Mouse (Mus musculus): Measurements from ENCODE around the gene Scn4b.

Scn4b gene

DNA sequence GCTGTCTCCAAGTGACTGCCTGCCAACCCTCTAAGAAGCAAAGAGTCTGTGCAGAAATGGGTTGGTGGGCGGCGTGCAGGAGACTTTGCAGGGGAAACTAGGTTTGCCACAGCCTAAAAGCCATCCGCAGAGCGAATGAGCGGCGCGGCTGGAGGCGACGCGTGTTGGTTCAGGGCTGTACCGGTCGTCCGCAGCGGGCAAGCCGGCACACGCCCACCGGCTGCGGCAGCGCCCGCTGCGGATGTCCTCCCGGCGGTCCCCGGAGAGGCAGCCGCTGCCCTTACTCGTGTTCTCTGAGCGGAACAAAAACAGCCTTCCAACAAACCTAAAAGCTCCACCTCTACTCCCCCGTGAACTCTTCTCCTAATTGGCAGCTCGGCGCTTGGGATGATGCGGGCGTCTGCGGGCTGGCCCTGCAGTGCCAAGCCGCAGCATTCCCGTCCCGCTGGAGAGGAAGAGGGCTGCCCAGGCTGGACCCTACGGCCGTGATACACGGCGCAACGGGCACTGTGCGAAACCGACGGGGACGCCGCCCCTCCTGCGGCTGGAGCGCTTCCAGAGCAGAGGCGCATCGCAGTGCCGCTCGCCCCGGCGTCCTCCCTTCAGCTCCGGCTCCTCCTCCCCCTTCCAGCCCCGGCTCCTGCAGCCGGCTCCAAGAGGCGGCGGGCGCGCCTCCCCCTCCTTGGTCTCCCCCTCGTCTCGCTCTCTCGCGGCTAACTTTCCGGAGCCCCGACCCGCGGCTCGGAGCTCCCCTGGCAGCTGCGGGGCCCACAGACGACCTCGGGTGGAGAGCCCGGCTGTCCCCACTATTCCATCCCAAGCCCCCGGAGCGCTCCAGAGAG, at the start of gene Scn4b:
Gene Scn4b (plus strand): TSS at position 205 of the 842 bp plus-strand sequence.
- in situ Hi-C loops (cut with MboI; ENCODE audit: low pct_unique_long_range_greater_than_20kb in 1 of 2, low sequenced_read_pairs in 2 of 2, unreplicated experiment in 1 of 2) = loop anchor here in 1 of 2 experiments (25.0 kb wide), 1 partner anchor 676 kb away; the partner anchor contains the start of gene Upk2

DNA sequence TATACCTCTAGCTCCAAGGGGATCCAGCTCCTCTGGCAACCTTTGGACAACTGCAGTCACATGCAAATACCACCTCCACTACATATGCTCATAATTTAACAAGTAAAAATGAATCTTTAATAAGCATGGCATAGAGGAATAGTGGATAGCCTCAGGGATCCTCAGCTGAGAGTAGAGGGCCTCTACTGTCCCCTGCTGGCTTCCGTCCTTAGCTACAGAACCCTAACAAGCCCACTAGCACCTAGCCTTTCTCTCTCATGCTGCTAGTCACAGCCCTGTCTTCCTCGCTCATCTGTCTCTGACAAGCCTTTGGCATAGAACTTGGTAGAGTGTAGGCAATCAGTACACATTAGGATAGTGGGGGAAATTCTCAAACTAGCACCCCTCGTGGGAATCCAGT, 47.4 kb upstream of the Scn4b start:
- in situ Hi-C loops (cut with MboI; ENCODE audit: low pct_unique_long_range_greater_than_20kb in 1 of 2, low sequenced_read_pairs in 2 of 2, unreplicated experiment in 1 of 2) = no loop called here

DNA sequence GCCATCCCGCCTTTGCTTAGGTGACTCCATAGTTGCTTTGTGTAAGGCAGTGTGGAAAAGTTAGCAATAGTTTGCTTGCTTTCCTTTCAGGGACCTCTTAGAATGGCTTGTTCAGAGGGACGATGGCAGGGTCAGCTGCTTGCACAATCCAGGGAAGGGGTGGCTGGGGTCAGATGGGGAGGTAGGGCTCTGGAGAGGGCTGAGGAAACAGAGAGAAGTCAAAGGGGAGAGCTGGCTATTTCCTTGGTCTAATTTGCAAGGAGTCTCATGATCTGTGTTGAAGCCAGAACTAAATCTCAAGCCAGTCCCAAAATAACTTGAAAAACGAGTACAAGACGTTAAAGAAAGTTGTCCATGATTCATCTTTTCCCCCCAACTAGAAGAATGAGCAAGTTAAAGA, 45.6 kb upstream of the Scn4b start:
- in situ Hi-C loops (cut with MboI; ENCODE audit: low pct_unique_long_range_greater_than_20kb in 1 of 2, low sequenced_read_pairs in 2 of 2, unreplicated experiment in 1 of 2) = no loop called here

GRCm38 (mm10) chr9:45095149-45095937, 42.9 kb upstream of the Scn4b start:
- in situ Hi-C loops (cut with MboI; ENCODE audit: low pct_unique_long_range_greater_than_20kb in 1 of 2, low sequenced_read_pairs in 2 of 2, unreplicated experiment in 1 of 2) = no loop called here

DNA sequence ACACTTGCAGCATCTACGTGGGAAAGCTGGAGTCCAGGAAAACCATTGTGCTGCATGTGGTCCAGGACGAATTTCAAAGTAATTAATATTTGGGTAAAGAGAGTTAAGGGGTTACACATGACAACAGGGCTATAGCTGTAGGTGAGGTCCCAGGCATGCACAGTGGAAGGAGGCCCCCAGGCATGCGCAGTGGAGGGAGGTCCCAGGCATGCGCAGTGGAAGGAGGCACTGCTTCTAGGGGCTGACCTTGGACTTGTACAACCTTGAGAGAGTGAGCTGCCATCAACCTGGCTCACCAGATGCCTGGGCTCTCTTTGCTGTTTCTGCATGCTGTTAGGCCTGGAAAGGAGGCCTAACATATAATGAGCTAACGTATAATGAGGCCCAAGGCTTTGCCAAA, 40.3 kb upstream of the Scn4b start:
- in situ Hi-C loops (cut with MboI; ENCODE audit: low pct_unique_long_range_greater_than_20kb in 1 of 2, low sequenced_read_pairs in 2 of 2, unreplicated experiment in 1 of 2) = no loop called here

GRCm38 (mm10) chr9:45098426-45098825, 39.8 kb upstream of the Scn4b start:
- in situ Hi-C loops (cut with MboI; ENCODE audit: low pct_unique_long_range_greater_than_20kb in 1 of 2, low sequenced_read_pairs in 2 of 2, unreplicated experiment in 1 of 2) = no loop called here

GRCm38 (mm10) chr9:45102528-45102927, 35.7 kb upstream of the Scn4b start:
- in situ Hi-C loops (cut with MboI; ENCODE audit: low pct_unique_long_range_greater_than_20kb in 1 of 2, low sequenced_read_pairs in 2 of 2, unreplicated experiment in 1 of 2) = no loop called here

DNA sequence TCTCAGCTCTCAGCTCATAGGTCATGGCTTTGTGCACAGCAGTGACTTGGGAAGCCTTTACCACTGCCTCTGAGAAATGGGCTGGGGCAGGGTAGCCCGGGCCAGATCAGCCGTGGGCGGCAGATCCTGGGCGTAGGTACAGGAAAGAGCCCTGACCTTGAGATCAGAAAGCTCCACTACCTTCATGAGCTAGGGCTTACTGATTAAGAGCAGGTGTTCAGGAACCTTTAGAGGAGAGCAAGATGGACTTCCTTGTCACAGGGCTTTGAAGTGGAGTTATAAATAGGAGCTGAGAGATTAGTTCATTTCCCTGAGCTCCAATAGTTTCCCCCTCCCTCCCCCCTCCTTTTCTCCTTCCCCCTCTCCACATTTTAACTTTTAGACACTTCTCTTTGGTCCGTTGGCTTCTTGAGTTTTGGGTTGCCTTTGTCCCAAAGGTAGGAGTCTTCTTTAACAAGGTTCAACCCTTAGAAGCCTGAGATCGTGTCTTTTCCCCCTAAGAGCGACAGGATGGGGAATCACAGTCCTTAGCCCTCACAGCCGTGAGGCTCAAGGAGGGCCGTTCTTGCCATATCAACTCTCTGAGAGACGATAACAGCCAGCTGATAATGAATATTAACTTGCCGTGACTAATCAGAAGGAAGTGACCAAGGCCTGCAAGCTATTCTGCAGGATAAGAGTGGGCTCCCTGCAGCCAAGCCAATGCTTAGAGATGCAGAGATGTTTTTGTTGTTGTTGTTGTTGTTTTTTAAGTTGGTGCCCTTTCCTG, 34.8 kb upstream of the Scn4b start:
- in situ Hi-C loops (cut with MboI; ENCODE audit: low pct_unique_long_range_greater_than_20kb in 1 of 2, low sequenced_read_pairs in 2 of 2, unreplicated experiment in 1 of 2) = no loop called here

DNA sequence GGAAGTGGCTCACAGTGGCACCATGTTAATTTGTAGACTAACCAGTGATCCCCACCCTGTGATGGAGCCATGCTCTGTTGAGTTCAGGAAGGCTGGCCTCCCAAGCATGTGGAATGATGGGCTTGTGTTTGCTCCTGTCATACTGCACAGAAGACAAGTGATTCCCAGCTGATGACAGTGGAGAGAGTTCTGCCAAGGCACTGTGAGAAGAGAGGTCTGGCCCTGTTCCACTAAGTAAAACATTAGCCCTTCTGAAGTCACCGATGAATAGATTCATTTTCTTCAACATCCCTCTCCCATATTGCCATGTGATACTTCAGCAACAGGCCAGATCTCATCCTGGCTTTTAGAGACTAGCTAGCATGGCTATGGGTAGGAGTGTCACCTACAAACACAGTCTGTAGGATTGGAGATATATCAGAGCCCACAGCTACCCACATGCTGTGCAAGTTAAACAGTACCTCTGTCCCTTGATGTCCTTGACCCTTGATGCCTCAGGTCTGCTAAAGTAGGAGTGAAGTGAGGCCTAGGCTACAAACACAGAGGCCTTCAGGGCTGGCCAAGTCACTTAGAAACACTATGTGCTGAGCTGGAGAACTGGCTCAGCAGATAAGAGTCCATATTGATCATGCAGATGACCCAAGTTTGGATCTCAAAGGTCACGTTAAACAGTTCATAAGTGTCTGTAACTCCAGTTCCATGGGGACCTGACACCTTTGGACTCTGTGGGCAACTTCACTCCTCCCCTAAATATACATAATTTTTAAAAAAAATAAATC, 32.4 kb upstream of the Scn4b start:
- in situ Hi-C loops (cut with MboI; ENCODE audit: low pct_unique_long_range_greater_than_20kb in 1 of 2, low sequenced_read_pairs in 2 of 2, unreplicated experiment in 1 of 2) = no loop called here

DNA sequence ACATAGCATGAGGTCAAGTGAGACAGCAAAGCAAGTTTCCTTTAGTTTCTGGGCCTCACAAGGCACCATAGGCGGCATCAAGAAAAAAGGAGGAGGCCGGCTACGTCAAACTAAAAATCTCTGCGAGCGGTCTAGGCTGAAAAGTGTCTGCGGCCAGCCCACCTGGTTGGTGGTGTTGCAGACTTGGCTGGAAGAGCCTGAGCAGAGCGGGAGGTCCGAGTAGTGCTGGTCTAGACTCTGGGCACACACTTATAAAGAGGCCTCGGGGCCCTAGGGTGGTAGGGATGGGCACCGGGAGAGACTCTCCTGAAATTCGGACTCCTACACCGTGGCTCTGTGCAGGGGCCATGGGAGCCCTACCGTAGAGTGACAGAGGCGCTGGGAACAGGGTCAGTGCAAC, 22.5 kb upstream of the Scn4b start:
- in situ Hi-C loops (cut with MboI; ENCODE audit: low pct_unique_long_range_greater_than_20kb in 1 of 2, low sequenced_read_pairs in 2 of 2, unreplicated experiment in 1 of 2) = no loop called here

DNA sequence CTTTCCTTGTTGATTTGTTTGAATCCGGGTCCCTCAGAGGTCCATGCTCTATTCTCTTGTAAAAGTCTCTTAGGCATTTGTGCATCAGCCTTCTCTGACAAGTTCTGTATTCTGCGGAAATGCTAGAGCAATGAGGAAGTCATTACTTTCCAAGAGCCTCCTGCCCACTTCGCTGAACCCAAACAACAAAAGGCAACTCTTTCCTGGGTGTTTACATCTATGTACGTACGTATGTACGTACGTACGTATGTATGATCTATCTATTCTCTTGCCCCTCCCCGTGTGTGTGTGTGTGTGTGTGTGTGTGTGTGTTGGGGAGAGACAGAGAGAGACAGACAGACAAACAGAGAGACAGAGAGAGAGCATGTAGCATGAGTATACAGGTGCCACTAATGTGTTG, 21.4 kb upstream of the Scn4b start:
- in situ Hi-C loops (cut with MboI; ENCODE audit: low pct_unique_long_range_greater_than_20kb in 1 of 2, low sequenced_read_pairs in 2 of 2, unreplicated experiment in 1 of 2) = no loop called here

GRCm38 (mm10) chr9:45117741-45118431, 20.3 kb upstream of the Scn4b start, which contains the start of gene Scn2b:
Gene Scn2b (plus strand): TSS chr9:45117782.
- in situ Hi-C loops (cut with MboI; ENCODE audit: low pct_unique_long_range_greater_than_20kb in 1 of 2, low sequenced_read_pairs in 2 of 2, unreplicated experiment in 1 of 2) = no loop called here

GRCm38 (mm10) chr9:45118552-45118951, 19.6 kb upstream of the Scn4b start:
- in situ Hi-C loops (cut with MboI; ENCODE audit: low pct_unique_long_range_greater_than_20kb in 1 of 2, low sequenced_read_pairs in 2 of 2, unreplicated experiment in 1 of 2) = no loop called here

DNA sequence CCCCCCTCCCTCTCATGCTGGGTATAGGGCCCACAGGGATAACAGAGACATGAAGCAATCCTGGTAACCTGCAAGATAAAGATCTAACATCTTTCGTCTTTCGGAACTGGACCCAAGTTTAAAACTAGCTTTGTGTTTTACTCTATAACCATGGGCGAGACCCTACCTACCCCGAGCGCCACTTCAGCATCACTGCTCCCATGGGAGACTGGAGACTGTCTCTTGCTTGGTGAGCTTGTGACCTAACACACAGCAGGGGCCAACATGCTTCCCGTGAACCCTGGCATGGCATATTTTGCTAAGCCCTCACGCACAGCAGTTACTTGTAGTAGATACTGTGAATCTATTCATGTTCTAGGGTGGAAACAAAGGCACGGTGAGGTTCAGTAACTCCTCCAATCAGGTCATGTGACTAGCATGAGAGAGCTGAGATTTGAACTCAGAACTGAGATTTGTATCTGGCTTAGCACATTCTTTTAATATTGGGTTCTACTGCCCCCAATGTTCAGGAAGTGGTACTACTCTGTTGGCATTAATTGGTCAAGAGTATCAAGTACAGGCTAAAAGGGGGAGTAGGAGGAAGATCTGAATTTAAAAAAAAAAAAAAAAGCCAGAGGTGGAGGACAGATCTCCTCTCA, 18.8 kb upstream of the Scn4b start:
- in situ Hi-C loops (cut with MboI; ENCODE audit: low pct_unique_long_range_greater_than_20kb in 1 of 2, low sequenced_read_pairs in 2 of 2, unreplicated experiment in 1 of 2) = no loop called here

DNA sequence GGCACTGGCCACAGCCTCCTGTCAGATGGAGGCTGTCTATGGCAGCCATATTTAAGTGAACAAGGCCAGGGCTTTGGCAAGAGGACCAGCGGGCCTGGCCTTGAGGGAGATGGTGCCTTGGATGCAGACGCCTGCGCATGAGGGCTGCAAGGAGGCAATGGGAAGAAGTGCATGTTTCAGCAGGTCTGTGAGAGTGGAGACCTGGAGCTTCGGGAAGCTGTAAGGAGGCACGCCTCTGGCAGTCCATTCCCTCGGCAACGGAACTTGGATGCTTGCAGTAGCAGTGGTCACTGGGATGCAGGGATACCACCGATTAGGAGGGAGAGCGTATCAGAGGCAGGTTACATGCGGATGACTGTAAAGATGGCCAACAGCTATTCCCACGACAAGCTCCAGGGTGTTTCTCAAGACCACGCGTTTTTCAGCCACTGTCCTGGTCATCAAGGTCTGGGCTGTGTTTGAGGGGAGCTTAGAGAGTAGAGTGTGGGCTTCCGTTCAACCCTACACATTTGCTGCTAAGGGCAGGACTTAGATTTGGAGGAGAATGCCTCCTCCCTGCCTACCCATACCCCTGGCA, 18.2 kb upstream of the Scn4b start:
- in situ Hi-C loops (cut with MboI; ENCODE audit: low pct_unique_long_range_greater_than_20kb in 1 of 2, low sequenced_read_pairs in 2 of 2, unreplicated experiment in 1 of 2) = loop anchor here in 1 of 2 experiments (5.0 kb wide), 1 partner anchor 93 kb away; no protein-coding TSS in a partner anchor

DNA sequence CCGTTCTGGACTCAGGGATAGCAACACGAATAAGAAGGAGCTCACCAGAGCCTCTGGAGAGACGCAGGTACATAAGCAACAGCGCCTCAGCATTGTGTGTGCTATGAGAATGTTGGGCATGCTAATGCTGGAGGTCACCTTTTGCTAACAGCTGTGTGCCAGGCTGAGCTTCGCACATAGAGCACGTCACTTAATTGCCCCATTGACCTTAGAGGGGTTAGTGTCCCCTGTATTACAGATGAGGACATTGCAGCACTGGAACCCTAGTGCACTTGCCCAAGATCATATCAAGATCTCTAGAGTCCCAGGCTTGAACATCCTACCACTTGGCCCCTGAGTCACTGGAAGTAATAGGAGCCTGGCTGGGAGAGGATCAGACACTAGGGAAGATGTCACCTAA, 17.6 kb upstream of the Scn4b start:
- in situ Hi-C loops (cut with MboI; ENCODE audit: low pct_unique_long_range_greater_than_20kb in 1 of 2, low sequenced_read_pairs in 2 of 2, unreplicated experiment in 1 of 2) = loop anchor here in 1 of 2 experiments (5.0 kb wide), 1 partner anchor 93 kb away; no protein-coding TSS in a partner anchor

- in situ Hi-C loops (cut with MboI; ENCODE audit: low pct_unique_long_range_greater_than_20kb in 1 of 2, low sequenced_read_pairs in 2 of 2, unreplicated experiment in 1 of 2) = loop anchor here in 1 of 2 experiments (5.0 kb wide), 1 partner anchor 94 kb away; no protein-coding TSS in a partner anchor
These were observed 17.2 kb upstream of the Scn4b start for GRCm38 (mm10) chr9:45121001-45121400.

Measured in mouse embryonic stem cell (cell line).